Mouse (Mus musculus): ENCODE results near the gene Dnajc8. TPM values are rescaled to one million over a fixed set of nuclear protein-coding genes. Genes with fewer than 3 reads are reported as not detected.
A peak's percentile ranks its signal among the peaks of the same experiment; 100 is the strongest.
"Not testable (repeated sequence)": the region's sequence is repeated elsewhere in the genome, so short reads cannot be mapped to it uniquely, and the experiment has no call there.

Gene Dnajc8
- polyA plus RNA-seq, 1 experiment, result 9.0 TPM

DNA sequence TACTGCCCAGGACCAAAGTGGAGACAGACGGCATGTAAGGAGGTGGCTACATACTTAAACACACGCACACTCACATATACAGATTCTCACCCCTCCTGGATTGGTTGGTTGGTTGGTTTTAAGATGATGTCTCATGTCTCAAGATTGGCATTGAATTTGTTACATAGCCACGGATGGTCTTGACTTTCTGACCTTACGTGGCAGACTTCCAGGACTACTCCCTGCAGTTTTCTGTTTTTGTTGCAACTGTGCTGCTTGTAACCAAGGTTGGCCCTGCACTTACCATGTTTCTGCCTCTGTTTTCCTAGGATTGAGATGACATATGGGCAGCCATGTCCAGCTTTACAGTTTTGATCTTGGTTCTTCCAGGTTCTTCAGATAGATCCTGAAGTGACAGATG lies 6.1 kb downstream of the Dnajc8 start:
- H3K4me3 ChIP-seq (ENCODE audit: low read depth, low read length), result no peak overlapping the region
- no peak for TF ChIP-seq CTCF (IDR thresholded peaks at IDR 0.05; ENCODE audit: extremely low read depth, insufficient read length, insufficient replicate concordance, low read depth, low read length)
- no peak for TF ChIP-seq POLR2A (IDR thresholded peaks at IDR 0.05; ENCODE audit: low read depth, low read length)
- 78% methylated on average over 4 of the region's 4 CpGs for WGBS
- H3K27me3 ChIP-seq (ENCODE audit: control insufficient read depth, insufficient read depth, low read length), result no peaks in the 10 kb centered on the region
- H3K27ac ChIP-seq (ENCODE audit: insufficient read depth, low read depth, low read length), result no peak overlapping the region
- peaks cover 4% of the 10 kb centered on the region; the same call in 1 of the 2 replicates for H3K4me1 ChIP-seq (ENCODE audit: control insufficient read depth, insufficient read depth, insufficient read length, low read length)
- H3K36me3 ChIP-seq (ENCODE audit: control insufficient read depth, insufficient read depth, low read length), result peaks cover 42% of the 10 kb centered on the region

DNA sequence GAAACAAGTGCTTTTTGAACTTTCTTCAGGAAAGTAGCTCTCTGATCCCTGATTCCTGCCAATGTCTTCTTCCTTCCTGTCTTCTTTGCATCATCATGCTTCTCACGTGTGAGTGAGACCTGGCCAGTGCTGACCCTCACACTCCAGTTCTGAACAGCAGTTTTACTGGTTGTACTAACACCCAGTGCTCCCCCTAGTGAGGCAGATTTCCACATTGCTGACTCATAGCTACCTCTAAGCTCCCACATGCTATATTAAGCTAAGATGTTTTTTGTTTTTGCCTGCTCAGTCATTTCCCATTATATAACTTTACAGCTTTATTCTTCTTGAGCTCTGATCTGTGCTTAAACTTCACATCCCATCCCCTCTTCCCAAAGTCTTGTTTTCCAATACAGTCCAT lies 7.4 kb downstream of the Dnajc8 start:
- Histone ChIP-seq H3K36me3 (ENCODE audit: control insufficient read depth, insufficient read depth, low read length) (peaks cover 51% of the 10 kb centered on the region), H3K4me3 (ENCODE audit: low read depth, low read length) (no peak overlapping the region), H3K4me1 (ENCODE audit: control insufficient read depth, insufficient read depth, insufficient read length, low read length) (no peaks in the 10 kb centered on the region), H3K27me3 (ENCODE audit: control insufficient read depth, insufficient read depth, low read length) (no peaks in the 10 kb centered on the region), H3K27ac (ENCODE audit: insufficient read depth, low read depth, low read length) (no peak overlapping the region)
- TF ChIP-seq POLR2A (IDR thresholded peaks at IDR 0.05; ENCODE audit: low read depth, low read length) (no peak), CTCF (IDR thresholded peaks at IDR 0.05; ENCODE audit: extremely low read depth, insufficient read length, insufficient replicate concordance, low read depth, low read length) (no peak)
- 39% methylated on average over 1 of the region's 1 CpGs for WGBS

DNA sequence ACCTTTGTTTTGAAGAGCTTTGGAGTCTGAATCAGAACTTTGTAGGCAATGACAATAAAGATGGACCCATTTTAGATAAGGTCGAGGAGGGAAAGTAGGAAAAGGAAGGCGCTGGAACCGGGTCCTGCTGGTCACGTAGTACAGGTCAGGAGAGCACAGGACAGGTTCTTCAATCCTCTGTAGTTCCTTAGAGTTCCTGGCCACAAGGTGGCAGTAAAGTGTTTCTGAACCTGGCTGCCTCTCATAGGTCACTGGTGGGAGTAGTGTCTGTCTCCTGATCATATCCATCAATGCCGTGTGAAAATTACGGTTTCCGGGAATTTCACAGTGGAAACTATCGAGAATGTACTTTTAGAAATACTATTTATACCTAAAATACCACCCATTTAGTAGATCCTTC lies 10.5 kb downstream of the Dnajc8 start:
- no peak overlapping the region for H3K27ac ChIP-seq (ENCODE audit: insufficient read depth, low read depth, low read length)
- H3K4me3 ChIP-seq (ENCODE audit: low read depth, low read length), result no peak overlapping the region
- 18% methylated on average over 8 of the region's 8 CpGs for WGBS
- peaks cover 59% of the 10 kb centered on the region for H3K36me3 ChIP-seq (ENCODE audit: control insufficient read depth, insufficient read depth, low read length)
- no peaks in the 10 kb centered on the region for H3K27me3 ChIP-seq (ENCODE audit: control insufficient read depth, insufficient read depth, low read length)
- no peaks in the 10 kb centered on the region for H3K4me1 ChIP-seq (ENCODE audit: control insufficient read depth, insufficient read depth, insufficient read length, low read length)
- no peak for TF ChIP-seq POLR2A (IDR thresholded peaks at IDR 0.05; ENCODE audit: low read depth, low read length)
- TF ChIP-seq CTCF (IDR thresholded peaks at IDR 0.05; ENCODE audit: extremely low read depth, insufficient read length, insufficient replicate concordance, low read depth, low read length), result peak; percentile 44; the same call in 1 of the 2 replicates

DNA sequence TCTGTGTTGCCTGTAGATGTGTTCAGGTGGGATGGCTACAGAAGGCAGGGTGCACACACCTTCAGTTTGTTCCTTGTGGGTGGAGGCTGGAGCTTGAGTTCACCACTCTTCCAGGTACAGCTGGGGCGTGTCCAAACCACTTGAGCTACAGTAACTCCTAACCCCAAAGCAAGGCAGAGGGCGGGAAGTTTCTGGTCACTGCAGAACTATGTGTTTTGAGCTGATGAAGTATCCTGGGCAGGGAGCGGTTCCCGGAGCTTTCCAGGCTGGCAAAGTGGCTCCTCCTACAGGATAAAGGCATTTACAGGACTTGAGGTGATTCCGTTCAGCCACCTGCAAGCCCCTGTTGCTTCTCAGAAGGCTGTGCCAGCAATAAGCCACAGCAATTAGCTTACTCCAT lies 18.9 kb downstream of the Dnajc8 start:
- H3K4me3 ChIP-seq (ENCODE audit: low read depth, low read length), result no peak overlapping the region
- H3K27me3 ChIP-seq (ENCODE audit: control insufficient read depth, insufficient read depth, low read length), result no peaks in the 10 kb centered on the region
- peaks cover 38% of the 10 kb centered on the region for H3K36me3 ChIP-seq (ENCODE audit: control insufficient read depth, insufficient read depth, low read length)
- H3K27ac ChIP-seq (ENCODE audit: insufficient read depth, low read depth, low read length), result peak overlapping the region; percentile 17; the same call in 1 of the 2 replicates
- no peak for TF ChIP-seq CTCF (IDR thresholded peaks at IDR 0.05; ENCODE audit: extremely low read depth, insufficient read length, insufficient replicate concordance, low read depth, low read length)
- no peak for TF ChIP-seq POLR2A (IDR thresholded peaks at IDR 0.05; ENCODE audit: low read depth, low read length)
- peaks cover 6% of the 10 kb centered on the region; the same call in 1 of the 2 replicates for H3K4me1 ChIP-seq (ENCODE audit: control insufficient read depth, insufficient read depth, insufficient read length, low read length)
- WGBS, result 40% methylated on average over 5 of the region's 5 CpGs

DNA sequence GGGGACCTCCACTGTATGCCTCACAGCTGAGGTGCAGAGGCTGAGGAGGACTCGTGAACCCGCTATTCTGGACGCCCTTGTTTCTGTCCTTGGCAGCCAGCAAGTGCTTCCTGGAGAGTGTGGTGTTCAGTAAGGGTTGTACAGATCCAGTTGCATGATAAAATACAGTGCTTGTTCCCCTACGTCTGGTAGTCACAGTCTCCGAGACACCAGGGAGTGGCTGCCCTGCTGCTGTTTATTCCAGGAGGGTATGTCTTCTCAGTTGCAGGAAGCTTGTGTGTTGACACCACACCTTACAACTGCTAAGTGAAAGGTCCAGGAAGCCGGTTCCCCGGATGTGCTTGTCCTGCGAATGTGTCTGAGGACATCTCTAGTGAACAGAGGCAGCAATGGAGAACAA lies 19.3 kb downstream of the Dnajc8 start:
- Histone ChIP-seq H3K4me1 (ENCODE audit: control insufficient read depth, insufficient read depth, insufficient read length, low read length) (peaks cover 6% of the 10 kb centered on the region; the same call in 1 of the 2 replicates), H3K36me3 (ENCODE audit: control insufficient read depth, insufficient read depth, low read length) (peaks cover 35% of the 10 kb centered on the region), H3K4me3 (ENCODE audit: low read depth, low read length) (no peak overlapping the region), H3K27me3 (ENCODE audit: control insufficient read depth, insufficient read depth, low read length) (no peaks in the 10 kb centered on the region), H3K27ac (ENCODE audit: insufficient read depth, low read depth, low read length) (peak overlapping the region; percentile 17; the same call in 1 of the 2 replicates)
- TF ChIP-seq CTCF (IDR thresholded peaks at IDR 0.05; ENCODE audit: extremely low read depth, insufficient read length, insufficient replicate concordance, low read depth, low read length) (no peak), POLR2A (IDR thresholded peaks at IDR 0.05; ENCODE audit: low read depth, low read length) (no peak)
- 34% methylated on average over 8 of the region's 8 CpGs for WGBS

DNA sequence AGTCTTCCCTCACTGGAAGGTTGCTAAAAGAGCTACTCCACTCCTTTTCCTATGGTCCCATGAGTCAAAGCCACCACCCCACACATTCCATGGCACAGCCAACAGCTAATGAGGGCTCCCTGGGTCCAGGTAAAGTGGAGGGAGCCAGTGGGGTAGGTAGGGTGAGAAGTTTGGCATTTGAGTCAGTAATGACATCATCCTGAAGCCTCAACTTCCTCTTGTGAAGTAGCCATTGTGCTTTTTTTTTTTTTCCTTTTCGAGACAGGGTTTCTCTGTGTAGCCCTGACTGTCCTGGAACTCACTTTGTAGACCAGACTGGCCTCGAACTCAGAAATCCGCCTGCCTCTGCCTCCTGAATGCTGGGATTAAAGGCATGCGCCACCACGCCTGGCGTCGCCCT lies 20.2 kb downstream of the Dnajc8 start:
- H3K27ac ChIP-seq (ENCODE audit: insufficient read depth, low read depth, low read length), result 0 out of 2 replicates have a peak overlapping the region, but pooled peaks have one; percentile 5
- not testable (repeated sequence) for H3K4me1 ChIP-seq (ENCODE audit: control insufficient read depth, insufficient read depth, insufficient read length, low read length); H3K4me3 ChIP-seq (ENCODE audit: low read depth, low read length); H3K27me3 ChIP-seq (ENCODE audit: control insufficient read depth, insufficient read depth, low read length)
- peaks cover 31% of the 10 kb centered on the region for H3K36me3 ChIP-seq (ENCODE audit: control insufficient read depth, insufficient read depth, low read length)
- 85% methylated on average over 7 of the region's 7 CpGs for WGBS

DNA sequence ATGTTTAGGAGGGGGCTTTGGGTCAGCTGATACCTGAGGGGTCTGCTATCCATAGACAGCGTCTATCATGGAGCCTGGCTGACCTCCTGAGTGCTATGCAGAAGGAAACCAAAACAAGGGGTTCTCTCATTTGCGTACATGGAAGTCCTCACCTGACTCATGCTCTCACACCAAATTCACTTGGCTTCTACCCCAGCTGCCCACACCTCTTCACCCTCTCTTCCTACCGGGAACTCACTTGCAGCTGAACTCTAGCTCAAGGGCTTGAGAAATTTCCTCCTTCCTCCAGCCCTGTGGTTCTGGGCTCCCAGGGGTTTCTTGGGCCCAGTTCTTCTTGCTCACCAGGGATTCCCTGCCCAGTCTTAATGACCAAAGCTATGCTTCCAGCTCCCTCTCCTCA lies 27.9 kb downstream of the Dnajc8 start:
- Histone ChIP-seq H3K27ac (ENCODE audit: insufficient read depth, low read depth, low read length) (peak overlapping the region; percentile 32), H3K4me3 (ENCODE audit: low read depth, low read length) (peak overlapping the region; percentile 14), H3K36me3 (ENCODE audit: control insufficient read depth, insufficient read depth, low read length) (no peaks in the 10 kb centered on the region), H3K4me1 (ENCODE audit: control insufficient read depth, insufficient read depth, insufficient read length, low read length) (peaks cover 17% of the 10 kb centered on the region; the same call in 1 of the 2 replicates), H3K27me3 (ENCODE audit: control insufficient read depth, insufficient read depth, low read length) (no peaks in the 10 kb centered on the region)
- TF ChIP-seq POLR2A (IDR thresholded peaks at IDR 0.05; ENCODE audit: low read depth, low read length) (no peak), CTCF (IDR thresholded peaks at IDR 0.05; ENCODE audit: extremely low read depth, insufficient read length, insufficient replicate concordance, low read depth, low read length) (no peak)
- 54% methylated on average over 3 of the region's 3 CpGs for WGBS

DNA sequence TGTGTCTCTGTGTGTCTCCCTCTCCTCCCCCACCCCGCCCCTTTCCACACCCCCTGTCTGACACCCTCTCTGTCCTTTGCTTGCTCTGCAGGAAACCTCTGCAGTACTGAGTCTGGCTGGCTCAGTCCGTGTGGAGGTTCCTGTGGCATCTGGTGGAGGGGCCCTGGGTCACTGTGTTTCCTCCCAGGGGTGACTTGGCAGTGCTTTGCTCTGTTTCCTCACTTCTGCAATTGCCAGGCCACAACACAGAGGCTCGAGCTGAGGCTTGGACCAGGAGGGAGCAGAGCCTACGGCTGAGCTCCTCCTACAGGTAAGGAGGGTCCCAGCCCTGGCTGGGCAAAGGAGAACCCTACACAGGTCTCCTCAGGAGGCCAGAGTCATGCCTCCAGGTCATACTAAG lies 28.6 kb downstream of the Dnajc8 start, which contains the start of gene Ptafr:
Ptafr (plus strand) TSS at position 103 of the 400 bp plus-strand sequence.
- Histone ChIP-seq H3K27me3 (ENCODE audit: control insufficient read depth, insufficient read depth, low read length) (no peaks in the 10 kb centered on the region), H3K36me3 (ENCODE audit: control insufficient read depth, insufficient read depth, low read length) (no peaks in the 10 kb centered on the region), H3K4me1 (ENCODE audit: control insufficient read depth, insufficient read depth, insufficient read length, low read length) (peaks cover 17% of the 10 kb centered on the region; the same call in 1 of the 2 replicates), H3K27ac (ENCODE audit: insufficient read depth, low read depth, low read length) (peak within 1 kb of the TSS; percentile 50), H3K4me3 (ENCODE audit: low read depth, low read length) (peak within 1 kb of the TSS; percentile 24)
- WGBS, result 46% methylated on average over 4 of the region's 4 CpGs
- TF ChIP-seq CTCF (IDR thresholded peaks at IDR 0.05; ENCODE audit: extremely low read depth, insufficient read length, insufficient replicate concordance, low read depth, low read length), result no peak
- TF ChIP-seq POLR2A (IDR thresholded peaks at IDR 0.05; ENCODE audit: low read depth, low read length), result no peak

All from small intestine, adult 2 months (tissue).